Mouse (Mus musculus): ENCODE measurements around the gene Ccl6. TPM values are rescaled to one million over a fixed set of nuclear protein-coding genes. Genes with fewer than 3 reads are reported as not detected.

Ccl6 gene
- 10 to 100 TPM in 1 of 2 experiments, 1 to 10 TPM in 1; 9.9 to 12.8 TPM for total RNA-seq (2021)
- long read RNA-seq, experiment 1, transcript Ccl6-201 (4 exons, 1,440 nt) = major isoform, 11 of 12 reads
- long read RNA-seq, experiment 1, partial matches to known transcripts = 0 of 12 reads
- long read RNA-seq, experiment 1, other reads (novel, unspliced or antisense) = 1 of 12 reads
- long read RNA-seq, experiment 2, transcript Ccl6-201 (4 exons, 1,440 nt) = major isoform, 5 of 7 reads
- long read RNA-seq, experiment 2, partial matches to known transcripts = 2 of 7 reads
- long read RNA-seq, experiment 2, other reads (novel, unspliced or antisense) = 0 of 7 reads

DNA sequence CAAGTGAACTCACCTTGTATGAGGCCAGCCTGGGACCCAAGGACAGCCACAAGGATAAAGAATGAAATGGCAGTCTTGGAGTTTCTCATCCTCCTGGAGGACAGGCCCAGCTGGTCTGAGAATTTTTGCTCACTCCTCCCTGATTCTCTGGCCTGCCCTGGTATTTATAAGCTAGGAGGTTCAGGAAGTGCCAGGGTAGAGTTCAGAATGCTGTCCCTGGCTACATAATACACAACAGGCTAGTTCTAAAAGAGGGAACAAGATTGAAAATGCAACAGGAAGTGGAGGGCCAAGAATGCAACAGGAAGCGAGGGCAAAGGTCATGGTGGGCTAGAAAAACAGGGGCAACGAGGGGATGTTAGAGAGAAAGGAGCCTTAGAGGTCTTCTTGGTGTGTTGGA lies at the start of gene Ccl6:
Gene Ccl6, minus strand, starts transcription at position 235 of the 400 bp plus-strand sequence.
- DNase-seq = no peak
- intact Hi-C loops (cut with DNase I) = no loop called here

GRCm38 (mm10) chr11:83641216-83641615 lies 48.3 kb upstream of the Ccl6 start:
- intact Hi-C loops (cut with DNase I) = loop anchor here (5.0 kb wide), 1 partner anchor 96 kb away; no protein-coding TSS in a partner anchor
- no peak for DNase-seq

- DNase-seq = no peak
- intact Hi-C loops (cut with DNase I) = loop anchor here (5.0 kb wide), 1 partner anchor 97 kb away; no protein-coding TSS in a partner anchor
Observed at GRCm38 (mm10) chr11:83640141-83640540, 47.3 kb upstream of the Ccl6 start.

DNA sequence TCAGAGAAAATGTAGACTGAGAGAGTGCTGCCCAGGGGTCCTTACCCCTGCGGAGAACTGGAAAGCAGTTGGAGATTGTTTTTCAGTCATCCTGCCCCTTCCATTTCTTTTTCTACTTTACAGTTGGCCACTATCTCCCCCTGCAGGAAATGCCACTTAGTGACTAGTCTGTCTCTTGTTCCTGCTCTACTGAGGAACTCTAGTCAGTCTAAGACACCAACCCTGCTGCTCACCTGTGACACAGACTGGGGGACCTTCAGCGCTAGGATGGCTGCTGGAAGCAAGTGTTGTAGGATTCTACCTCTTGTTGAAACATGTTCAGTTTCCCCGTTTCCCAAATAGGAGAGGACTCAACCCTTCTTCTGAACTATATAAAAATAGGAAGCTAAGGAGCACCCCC lies 46.6 kb upstream of the Ccl6 start:
- no peak for DNase-seq
- intact Hi-C loops (cut with DNase I) = no loop called here

DNA sequence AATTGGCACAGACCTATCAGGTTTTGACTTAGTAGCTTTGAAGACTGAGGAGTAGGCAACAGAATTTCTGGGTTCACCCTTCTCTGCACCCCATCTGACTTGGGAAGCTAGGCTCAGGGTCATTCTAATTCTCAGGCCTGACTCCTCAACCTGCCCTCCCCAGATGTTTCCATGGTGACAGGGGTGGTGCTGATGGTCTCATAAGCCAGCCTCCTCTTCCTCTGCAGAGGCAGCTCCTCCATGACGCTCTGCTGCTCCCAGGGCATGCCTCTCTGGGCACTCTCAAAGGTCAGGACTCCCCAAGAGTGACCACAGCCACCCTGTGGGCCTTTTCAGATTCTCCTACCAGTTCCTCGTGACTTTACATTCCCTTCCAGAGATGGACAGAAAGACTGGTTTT lies 46.0 kb upstream of the Ccl6 start:
- DNase-seq = no peak
- intact Hi-C loops (cut with DNase I) = no loop called here

GRCm38 (mm10) chr11:83636742-83637235 lies 43.9 kb upstream of the Ccl6 start:
- intact Hi-C loops (cut with DNase I) = no loop called here
- DNase-seq = no peak

- intact Hi-C loops (cut with DNase I) = loop anchor here (5.0 kb wide), 1 partner anchor 193 kb away; no protein-coding TSS in a partner anchor
Observed at GRCm38 (mm10) chr11:83634898-83635297, 42.0 kb upstream of the Ccl6 start.

DNA sequence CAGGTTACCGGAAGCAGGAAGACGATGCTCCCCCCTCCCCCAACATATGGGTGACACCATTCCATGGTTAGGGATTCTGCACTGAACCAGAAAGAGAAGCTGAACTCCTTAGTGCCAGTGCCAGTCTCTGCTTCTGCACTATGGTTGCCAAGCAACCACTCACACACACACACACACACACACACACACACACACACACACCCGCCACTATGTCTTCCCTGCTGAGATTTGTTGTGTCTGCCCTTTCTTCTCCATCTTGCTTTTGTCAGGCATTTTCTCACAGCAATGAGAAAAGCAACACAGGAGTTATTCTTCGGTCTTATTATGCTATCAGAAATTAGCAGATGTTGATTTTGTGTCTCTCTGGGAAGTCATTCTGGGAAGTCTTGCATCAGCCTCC lies 41.5 kb upstream of the Ccl6 start:
- intact Hi-C loops (cut with DNase I) = loop anchor here (5.0 kb wide), 1 partner anchor 192 kb away; no protein-coding TSS in a partner anchor
- no peak for DNase-seq

More at GRCm38 (mm10) chr11:83634898-83635297, 42.0 kb upstream of the Ccl6 start:
- no peak for DNase-seq

GRCm38 (mm10) chr11:83632744-83633143 lies 39.9 kb upstream of the Ccl6 start:
- DNase-seq = peak; percentile 33 to 36
- intact Hi-C loops (cut with DNase I) = loop anchor here (2.0 to 5.0 kb wide), 2 partner anchors 76 to 190 kb away; no protein-coding TSS in a partner anchor

- intact Hi-C loops (cut with DNase I) = loop anchor here (5.0 kb wide), 1 partner anchor 189 kb away; no protein-coding TSS in a partner anchor
Observed at GRCm38 (mm10) chr11:83631065-83631464, 38.2 kb upstream of the Ccl6 start.

GRCm38 (mm10) chr11:83630630-83631029 lies 37.7 kb upstream of the Ccl6 start:
- DNase-seq = no peak
- intact Hi-C loops (cut with DNase I) = loop anchor here (5.0 kb wide), 1 partner anchor 188 kb away; no protein-coding TSS in a partner anchor

More at GRCm38 (mm10) chr11:83631065-83631464, 38.2 kb upstream of the Ccl6 start:
- no peak for DNase-seq

GRCm38 (mm10) chr11:83628808-83629207 lies 35.9 kb upstream of the Ccl6 start:
- intact Hi-C loops (cut with DNase I) = no loop called here

GRCm38 (mm10) chr11:83623586-83623985 lies 30.7 kb upstream of the Ccl6 start:
- intact Hi-C loops (cut with DNase I) = no loop called here
- DNase-seq = no peak

More at GRCm38 (mm10) chr11:83628808-83629207, 35.9 kb upstream of the Ccl6 start:
- DNase-seq = no peak

- intact Hi-C loops (cut with DNase I) = no loop called here
- no peak for DNase-seq
Observed at GRCm38 (mm10) chr11:83619037-83619436, 26.1 kb upstream of the Ccl6 start.

DNA sequence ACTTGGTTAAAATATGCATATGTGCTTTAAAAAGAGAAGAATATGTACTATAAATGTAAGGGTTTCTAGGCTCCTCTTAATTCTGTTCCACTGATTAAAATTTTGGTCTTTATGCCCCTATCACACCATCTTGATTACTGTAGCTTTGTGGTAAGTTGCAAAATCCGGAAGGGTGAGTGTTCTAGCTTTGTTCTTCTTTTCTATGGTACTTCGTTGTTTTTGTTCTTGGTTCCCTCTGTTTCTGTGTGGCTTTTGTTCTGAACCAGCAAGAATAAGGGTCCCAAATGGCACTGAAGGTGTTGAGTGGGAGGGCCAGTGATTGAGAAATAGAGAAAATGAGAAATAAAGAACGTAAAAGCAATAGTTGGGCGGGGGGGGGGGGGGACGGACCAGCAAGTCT lies 25.4 kb upstream of the Ccl6 start:
- intact Hi-C loops (cut with DNase I) = no loop called here
- DNase-seq = no peak

GRCm38 (mm10) chr11:83616586-83616985 lies 23.7 kb upstream of the Ccl6 start:
- no peak for DNase-seq
- intact Hi-C loops (cut with DNase I) = no loop called here

DNA sequence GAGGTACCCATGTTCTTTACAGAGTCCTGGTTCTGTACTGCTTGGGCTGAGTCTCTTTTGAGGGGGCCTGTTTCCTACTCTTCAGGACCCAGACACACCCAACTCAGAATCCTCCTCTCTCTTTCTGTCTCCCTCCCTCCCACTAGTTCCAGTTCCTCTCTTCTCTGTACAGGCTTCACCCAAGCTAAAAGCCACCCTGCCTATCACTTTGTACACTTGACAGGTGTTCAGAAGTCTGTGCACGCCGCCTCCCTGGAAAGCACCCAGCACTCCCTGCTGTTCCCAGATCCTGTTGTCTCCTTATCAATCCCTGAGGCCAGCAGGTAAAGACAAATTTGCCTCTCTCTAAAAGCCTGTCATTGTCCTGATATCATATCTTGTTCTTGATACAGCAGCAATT lies 18.0 kb upstream of the Ccl6 start:
- no peak for DNase-seq
- intact Hi-C loops (cut with DNase I) = no loop called here

DNA sequence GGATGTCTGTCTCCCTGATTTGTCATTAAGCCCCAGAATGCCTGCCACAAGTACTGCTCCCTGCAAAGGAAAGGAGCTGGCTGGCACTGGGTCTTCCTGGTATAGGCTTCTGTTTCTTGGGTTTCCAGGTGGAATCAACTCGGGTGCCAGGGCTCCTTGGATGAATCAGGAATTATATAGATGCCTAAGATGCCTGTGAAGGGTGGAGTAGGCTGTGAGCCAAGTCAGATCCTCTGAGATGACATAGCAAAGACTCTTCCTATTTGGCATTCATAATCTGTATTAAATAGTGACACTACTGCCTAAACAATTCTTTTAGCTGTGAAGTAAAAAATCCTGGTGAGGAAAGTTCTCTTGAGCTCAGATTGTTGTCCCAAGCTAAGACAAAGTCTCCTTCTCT lies 13.5 kb upstream of the Ccl6 start:
- no peak for DNase-seq
- intact Hi-C loops (cut with DNase I) = no loop called here

GRCm38 (mm10) chr11:83605535-83605934 lies 12.6 kb upstream of the Ccl6 start:
- DNase-seq = no peak
- intact Hi-C loops (cut with DNase I) = no loop called here

GRCm38 (mm10) chr11:83604698-83605097 lies 11.8 kb upstream of the Ccl6 start:
- intact Hi-C loops (cut with DNase I) = no loop called here
- DNase-seq = no peak

GRCm38 (mm10) chr11:83603399-83603798 lies 10.5 kb upstream of the Ccl6 start:
- no peak for DNase-seq
- intact Hi-C loops (cut with DNase I) = no loop called here

GRCm38 (mm10) chr11:83600576-83600975 lies 7.7 kb upstream of the Ccl6 start:
- intact Hi-C loops (cut with DNase I) = no loop called here
- no peak for DNase-seq
